Mouse (Mus musculus): ENCODE results near the gene Svop.
A peak's percentile ranks its signal among the peaks of the same experiment; 100 is the strongest.

Svop gene

DNA sequence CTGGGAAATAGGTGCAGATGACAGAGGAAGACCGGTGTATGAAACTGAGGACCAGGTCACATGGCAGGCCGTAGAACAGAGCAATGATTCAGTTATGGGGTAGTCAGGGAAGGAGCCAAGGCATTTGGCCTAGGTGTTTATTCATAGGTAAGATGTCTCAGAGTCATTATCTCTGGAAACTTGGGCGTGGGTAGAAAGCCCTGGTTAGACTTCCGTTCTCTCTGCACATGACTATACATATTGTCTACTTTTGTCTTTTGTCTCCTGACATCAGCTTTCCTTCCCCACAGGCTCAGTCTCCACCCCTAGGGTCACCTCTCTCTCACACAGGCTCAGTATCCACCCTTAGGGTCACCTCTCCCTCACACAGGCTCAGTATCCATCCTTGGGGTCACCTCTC, 47.6 kb downstream of the Svop start:
- DNase-seq, result no peak

DNA sequence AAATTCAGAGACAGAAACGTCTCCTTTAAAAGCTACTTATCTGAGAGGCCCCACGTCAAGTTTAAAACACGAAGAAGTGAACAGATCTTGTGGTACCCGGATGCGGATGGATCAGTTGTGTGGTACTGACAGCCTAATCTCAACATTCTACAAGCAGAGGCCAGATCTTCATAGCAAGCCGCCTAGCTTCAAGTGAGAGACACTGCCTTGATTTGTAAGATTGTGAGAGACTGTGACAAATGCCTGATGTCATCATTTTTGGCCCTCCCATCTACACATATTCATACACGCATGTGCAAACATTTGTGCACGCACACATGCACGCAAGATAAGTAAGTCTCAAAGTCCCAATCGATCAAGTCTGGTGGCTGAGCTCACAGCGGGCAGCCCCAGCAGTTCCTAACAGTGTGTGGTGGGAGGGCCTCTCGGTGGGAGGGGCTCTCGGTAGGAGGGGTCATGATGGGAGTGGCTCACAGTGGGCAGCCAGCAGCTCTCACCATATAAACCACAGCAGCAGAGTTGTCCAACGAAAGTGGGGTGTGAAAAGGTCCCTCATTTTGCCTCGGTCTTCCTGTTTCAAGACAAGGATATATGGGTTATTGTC, 49.9 kb downstream of the Svop start:
- DNase-seq, result peak; percentile 68

DNA sequence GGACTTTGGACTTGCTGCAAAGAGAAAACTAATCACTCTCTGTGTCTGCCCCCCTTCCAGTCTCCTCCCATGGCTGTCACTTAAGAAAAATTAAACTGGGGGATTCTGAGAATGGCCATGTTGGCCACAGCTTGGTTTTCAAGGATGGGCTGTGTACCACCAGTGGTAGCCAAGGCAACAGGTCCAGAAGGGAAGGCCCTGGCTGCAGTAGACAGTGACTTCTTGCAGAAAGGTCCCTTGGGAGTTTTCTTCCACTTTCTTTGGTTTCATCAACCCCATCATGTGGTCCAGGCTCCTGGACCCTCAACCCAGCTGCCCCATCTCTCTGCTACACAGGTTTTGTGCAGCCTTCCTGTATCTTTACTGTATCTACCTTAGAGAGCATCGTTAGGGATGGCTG, 50.5 kb downstream of the Svop start:
- DNase-seq, result no peak

DNA sequence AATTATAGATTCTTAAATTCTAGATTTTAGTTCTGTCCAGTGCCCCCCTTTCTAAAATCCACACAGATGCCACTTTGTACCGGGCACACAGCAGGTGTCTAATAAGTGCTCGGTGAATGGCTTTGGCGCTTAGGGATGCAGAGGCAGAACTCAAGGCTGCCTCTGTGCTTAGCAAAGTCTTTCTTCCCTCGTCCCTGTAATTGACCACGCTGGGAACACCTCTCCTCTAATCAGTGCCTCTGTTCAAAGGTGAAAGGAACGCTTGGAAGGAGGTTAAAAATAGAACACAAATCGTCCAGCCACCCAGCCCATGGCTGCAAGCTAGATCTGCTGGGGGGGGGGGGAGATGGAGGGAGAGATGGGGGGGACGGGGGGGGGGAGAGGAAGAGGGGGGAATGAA, 50.9 kb downstream of the Svop start:
- DNase-seq, result no peak

DNA sequence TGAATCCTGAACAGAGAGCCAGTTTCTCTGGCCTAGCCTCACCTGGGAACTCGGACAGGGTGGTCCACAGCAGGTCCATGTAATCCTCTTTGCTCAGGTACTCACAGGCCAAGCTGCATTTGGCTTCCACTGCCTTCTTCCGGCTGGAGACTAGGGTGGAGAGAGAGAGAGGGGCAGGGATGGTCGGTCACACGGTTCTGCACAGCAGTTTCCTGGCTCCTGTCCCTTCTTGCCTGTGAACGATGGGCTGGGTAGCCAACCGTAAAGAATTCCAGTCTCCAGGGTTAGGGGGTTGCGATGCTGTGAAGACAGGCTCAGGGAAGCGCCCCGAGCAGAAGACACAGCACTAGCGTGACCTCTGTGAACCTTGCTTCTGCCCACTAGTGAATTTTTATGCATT, 56.3 kb downstream of the Svop start:
- DNase-seq, result no peak

DNA sequence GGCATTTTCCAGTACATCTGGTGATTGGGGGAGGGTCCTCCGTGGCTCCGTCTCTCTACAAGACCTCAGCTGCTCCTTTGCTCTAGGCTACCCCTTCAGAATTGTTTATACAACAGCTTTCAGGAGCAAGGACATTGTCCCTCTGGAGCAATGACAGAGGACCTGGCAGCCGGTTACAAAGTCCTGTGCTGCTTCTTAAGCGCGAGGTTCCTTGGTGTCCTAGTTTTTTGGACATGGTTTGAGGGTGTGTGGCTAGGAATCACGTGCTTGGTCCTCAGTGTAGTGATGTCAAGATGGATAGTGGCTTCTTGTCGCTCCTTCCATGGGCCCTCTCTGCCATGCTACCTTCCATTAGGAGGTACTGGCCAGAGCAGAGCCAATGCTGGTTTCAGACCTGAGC, 57.0 kb downstream of the Svop start:
- no peak for DNase-seq

DNA sequence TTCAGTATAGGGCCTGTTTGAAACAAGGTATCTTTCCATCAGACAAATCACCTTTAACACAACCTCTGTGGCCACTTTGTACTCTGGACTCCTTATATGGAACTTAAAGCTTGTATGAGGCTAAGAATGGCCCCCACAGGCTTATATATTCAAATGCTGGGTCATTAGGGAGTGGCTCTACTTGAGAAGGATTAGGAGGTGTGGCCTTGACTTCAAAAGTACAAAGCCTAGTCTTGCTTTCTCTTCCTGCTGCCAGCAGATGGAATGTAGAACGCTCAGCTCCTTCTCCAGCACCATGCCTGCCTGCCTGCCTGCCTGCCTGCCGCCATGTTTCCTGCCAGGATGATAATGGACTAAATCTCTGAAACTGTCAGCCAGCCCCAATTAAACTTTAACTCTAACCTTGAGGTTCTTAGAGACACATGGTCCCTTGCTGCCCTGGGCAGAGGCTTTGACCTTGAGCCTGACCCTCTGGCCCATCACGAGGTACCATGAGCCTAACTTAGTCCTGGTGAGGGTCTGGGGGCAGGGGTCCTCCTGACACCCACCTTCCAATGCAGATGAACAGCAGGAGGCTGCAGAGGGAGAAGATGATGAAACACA, 59.1 kb downstream of the Svop start:
- DNase-seq, result no peak

DNA sequence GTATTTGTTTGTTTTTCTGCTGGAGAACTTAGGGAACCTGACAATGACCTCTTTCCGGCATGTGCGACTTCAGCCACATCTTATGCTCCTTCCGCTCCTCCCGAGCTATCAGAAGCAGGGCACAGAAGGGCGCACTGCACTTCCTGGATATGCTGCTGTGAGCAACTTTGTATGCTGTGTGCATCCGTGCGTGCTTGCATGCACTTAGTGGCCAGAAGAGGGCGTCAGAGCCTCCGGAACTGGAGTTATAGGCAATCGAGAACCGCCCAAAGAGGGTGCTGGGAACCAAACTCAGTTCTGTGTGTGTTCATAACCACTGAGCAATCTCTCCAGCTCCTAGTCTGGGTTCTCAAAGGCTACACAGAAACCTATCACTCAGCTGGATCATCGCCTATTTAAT, 60.7 kb downstream of the Svop start:
- DNase-seq, result no peak

DNA sequence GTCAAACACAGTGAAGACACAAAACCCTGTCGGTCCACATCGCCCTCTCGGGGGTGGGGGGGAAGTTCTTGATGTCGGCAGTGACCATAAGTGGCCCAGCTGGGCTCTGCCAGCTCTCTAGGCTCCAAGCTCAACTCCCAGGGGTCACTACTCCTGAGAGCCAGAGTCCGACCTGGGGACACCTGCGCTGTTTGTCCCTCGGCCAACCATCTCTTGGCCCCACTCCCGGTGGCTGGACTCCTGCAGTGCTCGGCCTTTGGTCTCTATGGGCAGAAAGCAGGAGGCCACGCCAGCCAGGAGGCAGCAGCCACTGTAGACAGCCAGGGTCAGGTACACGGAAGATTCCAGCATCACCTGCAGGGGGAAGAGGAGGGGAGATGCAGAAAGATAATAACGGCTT, 63.3 kb downstream of the Svop start:
- no peak for DNase-seq

DNA sequence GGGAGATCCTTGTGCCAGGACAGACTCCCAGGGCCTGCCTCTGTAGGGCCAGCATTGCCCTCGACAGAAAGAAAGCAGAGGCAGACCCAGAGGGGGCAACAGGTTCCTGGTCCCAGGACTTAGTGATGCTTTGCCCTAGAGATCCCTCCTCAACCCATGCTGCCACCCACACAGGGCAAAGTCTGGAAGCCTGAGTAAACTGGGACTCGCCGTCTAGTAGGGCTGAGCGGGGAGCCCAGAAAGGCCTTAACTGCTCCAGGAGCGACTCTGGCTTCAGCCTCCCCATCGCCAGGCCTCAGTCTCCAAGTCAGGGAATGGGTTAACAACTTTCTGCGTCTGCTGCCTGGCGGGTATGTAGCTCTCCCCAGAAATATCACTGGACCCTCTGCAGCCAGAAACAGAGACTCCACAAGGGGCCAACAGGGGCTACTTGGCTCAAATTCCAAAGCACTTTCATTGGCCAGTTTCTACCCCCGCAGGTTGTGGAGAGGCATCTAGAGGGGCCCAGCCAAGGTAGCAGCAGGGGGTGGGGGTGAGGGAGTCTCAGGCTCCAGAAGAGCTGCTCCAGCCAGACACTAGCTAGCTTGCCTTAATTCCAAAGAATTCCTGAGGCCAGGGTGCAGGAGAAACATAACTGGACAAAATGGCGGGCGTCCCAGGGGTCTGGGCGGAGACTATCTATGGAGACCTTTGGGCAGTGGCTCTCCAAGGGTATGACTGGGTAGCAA, 64.0 kb downstream of the Svop start:
- DNase-seq, result no peak

DNA sequence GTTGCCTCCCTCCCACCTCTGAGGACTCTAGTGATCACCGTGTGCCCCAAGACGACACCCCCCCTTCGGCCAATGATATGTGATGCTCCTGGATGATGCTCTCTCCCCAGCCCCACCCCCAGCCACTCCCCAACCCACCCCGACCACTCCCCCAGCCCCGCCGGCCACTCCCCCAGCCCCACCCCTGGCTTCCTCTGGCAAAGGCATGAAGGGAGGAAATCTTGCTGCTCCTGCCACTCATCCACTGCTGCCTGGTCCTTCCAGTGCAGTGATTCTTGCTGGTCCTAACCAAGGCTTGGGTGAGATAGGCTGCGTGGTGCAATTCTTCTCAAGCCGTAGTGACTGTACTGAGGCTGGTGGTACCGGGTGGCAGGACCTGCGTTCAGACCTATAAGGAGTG, 66.5 kb downstream of the Svop start:
- no peak for DNase-seq

DNA sequence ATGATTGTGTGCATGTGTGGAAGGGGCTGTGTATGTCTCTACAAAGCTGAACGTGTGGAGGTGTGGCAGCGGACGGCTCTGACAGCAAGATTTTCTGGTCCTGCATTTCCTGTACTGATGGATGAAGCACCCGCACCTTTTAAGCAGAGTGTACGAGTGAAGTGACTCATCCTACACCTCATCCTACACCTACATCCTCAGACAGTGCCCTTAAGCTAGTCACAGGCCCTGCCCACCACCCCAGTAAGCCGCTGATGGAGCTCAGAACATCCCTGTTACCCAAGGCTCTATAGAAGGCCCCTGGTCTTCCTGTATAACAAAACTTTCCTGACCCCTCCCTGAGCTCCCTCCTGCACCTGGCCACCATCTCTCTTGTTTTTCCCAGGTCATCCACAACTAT, 67.0 kb downstream of the Svop start:
- no peak for DNase-seq

DNA sequence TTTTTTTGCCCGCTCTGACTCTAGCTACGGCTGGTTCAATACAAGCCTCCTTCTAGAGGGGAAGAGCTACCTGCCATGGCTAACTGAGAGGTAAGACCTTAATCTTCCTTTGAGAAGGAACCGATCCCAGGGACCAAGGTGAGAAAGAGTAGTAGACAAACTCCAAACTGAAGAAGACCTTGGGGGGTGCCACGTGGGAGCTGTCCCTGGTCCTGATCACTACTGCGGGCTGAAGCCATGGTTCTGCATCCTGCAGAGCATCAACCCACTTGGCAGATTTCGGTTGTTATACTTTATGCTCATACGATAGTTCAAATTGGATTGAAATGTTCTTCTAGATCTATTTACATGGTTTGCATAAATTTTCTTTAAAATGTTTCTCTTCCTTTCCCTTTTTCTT, 76.2 kb downstream of the Svop start:
- DNase-seq, result no peak

DNA sequence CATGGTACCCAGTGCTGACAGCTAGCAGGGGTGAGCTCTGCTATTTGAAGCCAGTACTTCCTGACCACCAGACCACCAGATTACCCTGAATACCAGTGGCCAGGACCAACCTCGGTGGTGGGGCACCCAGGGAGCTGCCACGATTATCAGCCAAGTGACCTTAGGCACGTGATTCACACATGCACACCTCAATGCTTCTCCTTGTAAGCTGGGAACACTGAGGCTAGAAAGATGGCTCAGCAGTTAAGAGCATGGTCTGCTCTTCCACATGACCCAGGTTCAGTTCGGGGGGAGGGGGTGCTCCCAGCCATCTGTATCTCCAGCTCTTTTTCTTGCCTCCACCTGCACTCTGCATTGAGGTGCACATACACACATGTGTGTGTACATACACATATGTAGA, 82.3 kb downstream of the Svop start:
- no peak for DNase-seq

DNA sequence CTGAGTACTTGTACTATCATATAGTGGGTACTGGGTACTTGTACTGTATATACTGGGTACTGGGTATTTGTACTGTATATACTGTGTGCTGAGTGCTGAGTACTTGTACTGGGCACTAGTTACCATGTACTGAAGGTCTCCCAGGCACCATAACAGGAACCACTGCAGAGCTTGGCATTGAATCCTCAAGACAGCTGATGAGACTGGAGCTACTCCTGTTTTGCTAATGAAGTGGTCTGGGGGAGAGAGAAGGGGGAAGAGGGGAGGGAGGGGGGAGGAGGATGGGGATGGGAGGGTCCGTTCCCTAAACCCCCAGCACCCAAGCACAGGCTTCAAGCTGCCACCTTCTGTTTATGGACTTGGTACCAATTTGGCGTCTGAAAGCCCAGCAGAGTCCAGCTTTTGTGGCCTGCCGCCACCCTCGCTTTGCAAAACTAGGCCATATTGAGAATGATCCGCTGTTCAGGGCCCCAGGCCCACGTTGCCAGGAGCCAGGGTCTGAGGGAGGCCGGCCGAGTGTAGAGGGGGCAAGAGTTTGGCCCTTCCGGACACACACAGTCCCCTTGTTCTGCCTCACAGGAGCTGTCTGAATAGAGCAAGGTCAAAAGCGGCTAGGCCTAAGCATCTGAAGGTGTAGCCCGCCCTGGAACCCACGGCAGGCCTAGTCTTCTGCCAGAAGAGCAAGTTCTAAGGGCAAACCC, 83.5 kb downstream of the Svop start:
- DNase-seq, result no peak

DNA sequence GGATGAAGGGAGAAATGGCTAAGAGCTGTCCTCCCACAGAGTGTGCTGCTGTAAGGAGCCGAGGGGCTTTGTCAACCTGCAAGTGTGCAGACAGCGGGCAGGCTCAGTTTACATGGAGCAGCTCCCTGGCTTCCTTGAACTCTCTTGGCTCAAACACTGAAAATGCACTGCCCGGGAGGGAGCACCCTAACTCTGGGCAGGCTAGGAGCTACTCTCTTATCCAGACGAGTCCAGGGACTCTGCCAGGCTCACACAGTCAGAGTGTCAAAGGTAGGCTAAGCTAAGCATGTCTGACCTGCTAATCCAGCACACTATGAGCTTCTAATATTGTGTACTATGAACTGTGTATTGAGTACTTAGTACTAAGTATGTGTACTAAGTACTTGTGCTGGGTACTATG, 84.4 kb downstream of the Svop start:
- DNase-seq, result no peak

DNA sequence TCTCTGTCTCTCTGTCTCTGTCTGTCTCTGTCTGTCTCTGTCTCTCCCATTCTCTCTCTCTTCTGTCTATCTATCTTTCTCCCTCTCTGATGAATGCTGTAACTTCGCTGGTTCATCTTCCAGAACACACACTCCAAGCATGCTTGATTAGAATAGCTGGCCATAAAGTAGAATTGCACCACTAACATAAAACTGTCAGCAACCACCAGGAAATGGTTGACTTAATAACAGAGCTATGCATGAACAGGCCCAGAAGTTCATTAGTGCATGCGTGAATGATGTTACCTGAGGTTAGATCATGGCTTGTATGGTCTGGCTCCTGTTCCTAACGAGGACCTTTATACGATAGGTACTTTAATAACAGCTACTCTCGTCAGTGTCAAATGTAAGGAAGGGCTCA, 86.3 kb downstream of the Svop start:
- no peak for DNase-seq

DNA sequence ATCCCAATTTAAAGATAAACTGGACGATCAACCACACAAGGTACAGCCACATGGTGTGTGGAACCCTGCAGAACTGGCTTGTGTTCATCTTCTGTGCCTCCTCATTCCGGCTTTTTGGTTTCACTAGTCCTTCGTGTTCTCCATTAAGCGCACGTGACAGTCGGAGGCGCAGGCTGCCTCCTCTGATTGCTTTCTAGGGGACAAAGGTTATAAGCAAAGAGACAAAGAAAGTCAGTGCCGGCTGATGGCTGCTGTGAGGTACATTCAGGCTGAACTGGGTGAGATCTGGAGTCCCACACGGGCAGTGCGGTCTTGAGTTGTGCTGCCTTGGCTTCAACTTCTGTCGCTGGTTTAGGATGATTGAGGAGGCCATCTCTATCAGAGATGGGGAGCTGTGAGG, 86.8 kb downstream of the Svop start:
- no peak for DNase-seq

DNA sequence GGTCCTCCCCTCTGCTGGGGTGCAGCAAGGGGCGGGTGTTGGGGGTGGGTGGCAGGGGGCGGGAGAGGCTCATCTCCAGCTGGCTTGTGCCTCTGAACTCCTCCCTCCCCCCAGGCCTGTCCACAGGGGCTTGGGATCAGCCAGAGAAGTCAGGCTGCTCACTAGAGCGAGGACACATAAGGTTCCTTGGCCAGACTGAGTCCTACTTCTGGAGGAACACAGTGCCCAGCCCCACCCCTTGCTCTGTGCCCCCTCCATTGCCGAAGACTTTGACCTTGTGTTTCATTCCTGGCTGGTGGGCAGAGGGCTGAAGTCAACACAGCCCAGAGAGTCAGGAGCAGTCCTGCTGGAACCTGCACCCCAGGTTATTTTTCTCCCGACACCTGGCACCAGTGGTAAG, 87.8 kb downstream of the Svop start, which contains the start of gene Dao:
Gene Dao (plus strand): TSS at position 162 of the 400 bp plus-strand sequence.
- DNase-seq, result no peak

DNA sequence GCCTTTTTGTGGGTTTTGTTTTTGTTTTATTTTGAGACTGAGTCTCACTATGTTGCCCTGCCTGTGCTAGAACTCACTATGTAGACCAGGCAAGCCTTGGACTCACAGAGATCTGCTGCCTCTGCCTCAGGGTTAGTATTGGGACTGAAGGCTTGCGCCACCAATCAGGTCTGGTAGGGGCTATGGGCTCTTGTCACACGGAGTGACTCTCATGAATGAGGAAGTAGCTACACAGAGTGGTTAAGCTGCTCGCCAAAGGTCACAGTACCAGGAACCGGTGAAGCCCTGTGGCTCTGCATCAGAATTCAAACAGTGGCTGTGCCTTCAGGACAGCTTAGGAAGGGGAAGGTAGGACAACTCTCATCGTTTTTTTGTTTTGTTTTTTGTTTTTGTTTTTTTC, 92.0 kb downstream of the Svop start:
- peak; percentile 79 for DNase-seq

DNA sequence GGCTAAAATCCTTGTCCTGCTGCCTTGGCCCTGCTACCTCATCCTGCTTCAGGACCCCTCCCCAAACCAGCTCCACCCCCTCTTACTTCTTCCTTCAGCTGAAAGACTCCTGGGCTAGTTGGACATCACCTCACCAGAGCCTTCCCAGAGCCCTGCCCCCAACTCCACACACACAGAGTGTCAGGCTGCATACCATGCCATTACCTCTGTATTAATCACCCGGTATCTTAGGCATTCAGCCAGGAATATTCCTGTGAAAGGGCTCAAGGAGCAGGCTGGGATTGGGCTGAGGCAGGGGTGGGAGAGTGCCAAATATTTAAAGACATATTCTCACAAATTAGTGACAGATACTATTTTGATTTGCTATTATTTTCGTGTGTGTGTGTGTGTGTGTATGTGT, 94.9 kb downstream of the Svop start:
- DNase-seq, result peak; percentile 31

DNA sequence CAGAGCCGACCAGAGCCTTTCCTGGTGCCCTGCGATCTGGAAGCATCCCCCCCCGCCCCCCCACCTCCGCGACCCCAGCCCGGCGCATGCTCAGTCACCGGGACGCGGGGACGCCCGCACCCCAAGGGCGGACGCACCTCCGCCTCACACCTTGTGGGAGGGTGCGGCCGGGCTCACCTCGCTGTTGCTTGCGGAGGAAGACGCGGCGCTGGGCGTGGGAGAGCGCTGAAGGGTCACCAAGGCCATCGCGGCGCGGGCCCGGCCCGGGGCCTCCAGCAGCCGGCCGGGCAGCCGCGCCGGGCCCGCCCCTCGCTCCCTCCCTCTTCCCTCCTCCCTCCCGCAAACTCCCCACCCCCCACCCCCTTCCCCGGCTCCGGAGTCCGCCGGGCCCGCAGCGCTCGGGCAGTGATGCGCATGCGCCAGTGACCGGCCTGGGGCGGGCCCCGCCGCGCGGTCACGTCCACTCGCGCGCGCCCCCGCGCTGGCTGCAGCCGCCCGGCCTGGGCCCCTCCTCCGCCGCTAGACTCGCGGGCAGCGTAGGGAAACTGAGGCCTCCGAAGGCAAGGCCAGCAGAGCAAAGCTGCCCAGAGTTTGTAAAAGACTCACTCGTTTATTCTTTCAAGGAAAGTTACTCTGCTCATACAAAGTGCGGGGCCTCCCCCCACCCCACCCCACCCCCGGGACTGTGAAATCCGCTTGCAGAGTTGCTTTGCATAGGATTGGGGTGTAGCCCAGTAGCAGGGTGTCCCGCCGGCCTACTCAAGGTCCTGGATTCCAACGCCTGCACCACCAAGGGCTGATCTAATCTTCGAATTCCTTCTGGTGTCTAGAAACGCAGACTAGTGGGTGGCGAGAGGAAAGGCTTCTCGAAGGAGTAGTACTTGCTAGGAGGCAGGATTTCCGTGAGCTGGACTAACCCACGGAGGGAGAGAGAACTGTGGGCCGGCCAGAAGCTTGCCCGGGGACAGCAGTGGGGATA, 97.6 kb downstream of the Svop start, which contains the start of gene Ssh1:
Gene Ssh1 (minus strand): TSS at position 408 of the 979 bp plus-strand sequence.
- DNase-seq, result peak; percentile 88
